Mouse (Mus musculus): ENCODE data around the gene Ptprt.

DNA sequence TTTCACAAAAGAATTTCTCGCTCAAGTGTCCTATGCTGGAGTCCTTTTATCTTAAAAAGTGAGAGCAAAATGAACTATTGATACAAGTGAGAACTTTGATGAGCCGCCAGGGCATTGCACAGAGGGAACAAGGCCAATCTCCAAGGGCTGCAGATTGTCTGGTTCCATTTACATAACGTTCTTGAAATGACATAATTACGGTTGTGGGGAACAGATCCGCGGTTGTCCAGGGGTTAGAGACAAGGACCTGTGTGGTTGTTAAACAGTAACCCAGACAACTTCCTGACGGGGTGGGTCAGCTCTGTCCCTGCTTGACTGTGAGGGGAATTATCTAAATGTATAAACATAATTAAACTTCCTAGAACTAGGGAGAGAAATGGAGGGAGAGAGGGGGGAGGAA, 129.3 kb downstream of the Ptprt start:
- no peak for TF ChIP-seq CTCF (IDR thresholded peaks at IDR 0.05; ENCODE audit: low read depth, low read length)
- TF ChIP-seq POLR2A (IDR thresholded peaks at IDR 0.05; ENCODE audit: borderline replicate concordance, low read depth, low read length), result no peak
